Mouse (Mus musculus) kidney, adult 2 months (tissue): ENCODE data around the gene Zdhhc12. TPM values are rescaled to one million over a fixed set of nuclear protein-coding genes. Genes with fewer than 3 reads are reported as not detected.

Experiments used
- DNase-seq: peaks from one replicate; pipeline ENCODE4 v3.0.0; 2021
- H3K27ac ChIP-seq: fragments of 200-500 bp; 2 replicates; pipeline ENCODE4 v1.5.1; 2012; ENCODE audit warnings: low read depth, low read length, control low read depth, inconsistent platforms; ENCODE audit not compliant: insufficient read depth
- H3K27me3 ChIP-seq: fragments of 200-500 bp; replicated peaks from 2 replicates; pipeline ENCODE4 v1.6.1; 2012; ENCODE audit warnings: mild to moderate bottlenecking, moderate library complexity, low read length, inconsistent platforms; ENCODE audit not compliant: control insufficient read depth, insufficient read depth
- H3K36me3 ChIP-seq: fragments of 200-500 bp; 2 replicates; pipeline ENCODE4 v1.6.1; 2012; ENCODE audit warnings: mild to moderate bottlenecking, moderate library complexity, low read length, inconsistent platforms; ENCODE audit not compliant: control insufficient read depth, insufficient read depth
- H3K4me1 ChIP-seq: fragments of 200-500 bp; 2 replicates; pipeline ENCODE4 v1.6.1; 2011; ENCODE audit warnings: low read length; ENCODE audit not compliant: control insufficient read depth, insufficient read depth
- H3K4me3 ChIP-seq: fragments of 200-500 bp; 2 replicates; pipeline ENCODE4 v1.5.1; 2011; ENCODE audit warnings: mild to moderate bottlenecking, low read depth, low read length, control low read depth; ENCODE audit not compliant: insufficient read depth
- CTCF ChIP-seq: fragments of 200-500 bp; conservative IDR thresholded peaks from 2 replicates; pipeline ENCODE4 v1.5.1; 2011; ENCODE audit warnings: low read depth, mild to moderate bottlenecking, control low read depth, low read length, moderate library complexity, mixed read lengths; ENCODE audit not compliant: insufficient read depth, insufficient read length
- POLR2A ChIP-seq: fragments of 200-500 bp; IDR thresholded peaks from one replicate; pipeline ENCODE4 v1.6.1; 2011; ENCODE audit warnings: low read depth, low read length, control low read depth
- WGBS: fragments of 180-500 bp; shearing (Covaris S2); methylation state at CpG from one replicate; pipeline ENCODE4 v1.1.7; 2018; 5-methylcytosine and 5-hydroxymethylcytosine counted together
- polyA plus RNA-seq: library from polyadenylated mRNA; depleted of rRNA; stranded (reverse); fragments of >200 nt; gene quantifications from 2 replicates; pipeline ENCODE4 v1.2.3, GENCODE M21; 2012

The Zdhhc12 gene
- polyA plus RNA-seq, 1 experiment: 49.0 TPM

DNA sequence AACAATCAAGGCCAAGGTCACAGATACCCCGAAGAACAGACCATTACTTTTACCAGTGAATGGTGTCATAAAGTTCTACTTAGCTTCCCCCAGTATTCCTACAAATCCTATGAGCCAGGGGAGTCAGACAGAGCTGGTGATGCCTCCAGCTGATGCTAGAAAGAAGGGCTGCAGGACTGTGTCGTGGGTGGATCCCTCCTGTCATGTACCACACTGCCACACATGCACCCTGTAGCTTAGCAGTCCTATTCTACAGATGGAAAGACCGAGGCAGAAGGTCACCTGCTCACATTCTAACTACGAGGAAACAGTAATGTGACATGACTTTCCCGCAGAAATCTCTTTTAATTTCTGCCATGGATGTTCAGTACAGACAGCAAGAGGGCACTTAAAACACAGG lies 29.3 kb upstream of the Zdhhc12 start:
- Histone ChIP-seq H3K27me3 (no peaks in the 10 kb centered on the region), H3K27ac (no peak overlapping the region), H3K4me3 (no peak overlapping the region), H3K36me3 (no peaks in the 10 kb centered on the region), H3K4me1 (peaks cover 17% of the 10 kb centered on the region; the same call in 1 of the 2 replicates)
- WGBS: 77% methylated on average over 5 of the region's 5 CpGs
- DNase-seq: no peak
- TF ChIP-seq POLR2A (no peak), CTCF (no peak)

DNA sequence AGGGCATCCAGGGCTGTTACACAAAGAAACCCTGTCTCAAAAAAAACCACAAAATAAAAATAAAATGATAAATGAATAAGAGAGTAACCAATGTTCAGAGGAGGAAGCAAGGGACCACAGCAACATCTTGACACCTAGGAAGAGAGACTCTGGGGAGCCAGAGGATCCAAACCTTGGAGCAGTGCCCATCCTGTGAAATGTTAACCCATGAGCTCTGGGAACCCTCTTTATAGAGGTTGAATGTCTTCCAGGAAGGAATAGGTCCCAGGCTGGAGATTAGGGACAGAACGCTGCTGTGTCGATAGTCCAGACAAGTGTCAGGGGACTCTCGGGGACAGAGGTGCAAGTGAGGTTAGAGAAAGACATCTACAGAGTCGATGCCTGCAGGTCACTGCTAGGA lies 26.8 kb upstream of the Zdhhc12 start:
- Histone ChIP-seq H3K27ac (no peak overlapping the region), H3K36me3 (no peaks in the 10 kb centered on the region), H3K4me3 (no peak overlapping the region), H3K27me3 (no peaks in the 10 kb centered on the region), H3K4me1 (peaks cover 17% of the 10 kb centered on the region; the same call in 1 of the 2 replicates)
- peak; percentile 79 for DNase-seq
- TF ChIP-seq POLR2A (no peak), CTCF (no peak)
- WGBS: 47% methylated on average over 4 of the region's 4 CpGs

DNA sequence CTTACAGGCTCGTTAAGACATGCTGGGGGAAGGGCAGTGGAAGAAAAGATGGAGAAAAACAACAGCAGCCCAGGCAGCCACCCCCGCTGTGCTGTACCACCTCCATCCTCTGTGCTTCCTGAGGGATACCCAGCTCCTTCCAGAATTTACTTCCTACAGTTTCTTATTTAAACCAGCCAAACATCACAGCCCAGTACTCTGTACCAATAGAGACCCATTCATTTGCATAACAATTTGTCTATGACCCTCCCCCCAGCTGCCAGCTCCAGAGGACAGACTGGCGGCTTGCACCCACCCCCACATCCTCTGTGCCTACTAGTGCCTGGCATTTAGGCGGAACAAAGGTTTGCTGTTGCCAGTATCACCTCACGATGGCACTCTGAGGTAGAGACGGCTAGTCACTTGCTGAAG lies 26.2 kb upstream of the Zdhhc12 start:
- no peak overlapping the region for H3K27ac ChIP-seq
- TF ChIP-seq CTCF (no peak), POLR2A (no peak)
- 45% methylated on average over 6 of the region's 6 CpGs for WGBS
- H3K27me3 ChIP-seq: no peaks in the 10 kb centered on the region
- peaks cover 12% of the 10 kb centered on the region; the same call in 1 of the 2 replicates for H3K4me1 ChIP-seq
- H3K36me3 ChIP-seq: no peaks in the 10 kb centered on the region
- DNase-seq: no peak
- H3K4me3 ChIP-seq: no peak overlapping the region

DNA sequence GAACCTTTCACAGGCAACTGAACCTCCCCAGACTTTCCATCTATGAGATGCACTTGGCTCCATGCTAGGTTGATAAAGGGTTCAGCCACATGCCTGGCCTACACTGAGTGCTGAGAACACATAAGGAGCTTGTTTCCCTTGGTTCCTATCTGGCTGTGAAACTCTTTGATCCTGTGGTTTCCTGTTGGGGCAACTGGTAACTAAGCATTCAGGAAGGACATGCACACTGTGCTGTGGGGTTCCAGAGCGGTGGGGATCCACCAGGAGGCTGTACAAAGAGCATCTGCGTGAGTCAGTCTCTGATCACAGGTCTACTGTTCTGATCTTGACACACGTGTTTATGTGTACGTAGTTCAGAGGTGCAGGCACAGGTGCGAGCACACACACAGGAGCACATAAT lies 19.1 kb upstream of the Zdhhc12 start:
- H3K36me3 ChIP-seq: no peaks in the 10 kb centered on the region

DNA sequence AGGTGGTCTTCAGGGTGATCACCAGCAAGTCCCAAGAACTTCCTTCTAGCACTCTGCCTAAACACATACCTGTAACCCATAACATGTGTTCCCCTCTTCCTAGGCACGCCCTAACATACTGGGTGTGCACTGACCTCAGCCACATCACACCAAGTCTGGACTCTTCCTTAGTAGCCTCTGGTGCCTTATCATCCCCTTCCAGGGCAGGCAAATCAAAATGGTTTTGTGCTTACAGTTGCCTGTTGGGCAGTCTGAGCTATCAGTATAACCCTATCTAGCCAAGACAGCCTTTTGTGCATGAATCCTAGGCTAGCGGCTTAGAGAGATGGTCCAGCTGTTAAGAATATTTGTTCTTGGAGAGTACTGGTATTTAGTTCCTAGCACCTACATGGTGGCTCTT lies 18.1 kb upstream of the Zdhhc12 start:
- 99% methylated on average over 2 of the region's 2 CpGs for WGBS
- Histone ChIP-seq H3K27me3 (no peaks in the 10 kb centered on the region), H3K4me3 (no peak overlapping the region), H3K36me3 (no peaks in the 10 kb centered on the region), H3K4me1 (no peaks in the 10 kb centered on the region), H3K27ac (no peak overlapping the region)
- TF ChIP-seq POLR2A (no peak), CTCF (no peak)
- no peak for DNase-seq

More for the DNA sequence above, 19.1 kb upstream of the Zdhhc12 start:
- WGBS: 84% methylated on average over 5 of the region's 5 CpGs
- TF ChIP-seq CTCF (no peak), POLR2A (no peak)
- H3K4me1 ChIP-seq: no peaks in the 10 kb centered on the region
- DNase-seq: no peak
- no peak overlapping the region for H3K4me3 ChIP-seq
- H3K27me3 ChIP-seq: no peaks in the 10 kb centered on the region
- H3K27ac ChIP-seq: no peak overlapping the region

DNA sequence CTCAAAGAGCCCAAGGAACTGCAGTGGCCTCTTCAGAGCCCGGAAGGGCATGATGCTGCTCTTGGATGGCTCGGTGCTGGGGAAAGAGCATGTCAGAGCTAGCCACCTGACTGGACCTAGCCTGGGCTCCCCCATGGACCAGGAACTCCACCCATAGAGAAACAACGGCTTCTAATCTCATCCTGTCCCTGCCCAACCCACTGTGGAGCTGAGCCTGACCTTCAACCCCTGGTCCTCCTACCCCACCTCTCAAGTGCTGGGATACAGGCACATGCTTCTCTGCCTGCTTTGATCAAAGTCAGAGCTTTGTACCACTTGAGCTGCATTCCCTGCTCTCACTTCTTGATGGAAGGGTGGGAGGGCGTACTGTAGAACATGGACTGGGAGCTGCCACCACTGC lies 14.8 kb upstream of the Zdhhc12 start:
- no peaks in the 10 kb centered on the region for H3K27me3 ChIP-seq
- no peaks in the 10 kb centered on the region for H3K36me3 ChIP-seq
- no peak overlapping the region for H3K4me3 ChIP-seq
- no peak overlapping the region for H3K27ac ChIP-seq
- TF ChIP-seq POLR2A (no peak), CTCF (no peak)
- H3K4me1 ChIP-seq: no peaks in the 10 kb centered on the region
- WGBS: 88% methylated on average over 4 of the region's 4 CpGs
- DNase-seq: no peak

- 91% methylated on average over 5 of the region's 5 CpGs for WGBS
Measured at GRCm38 (mm10) chr2:30107646-30108045, 14.2 kb upstream of the Zdhhc12 start.

More at GRCm38 (mm10) chr2:30107646-30108045, 14.2 kb upstream of the Zdhhc12 start:
- no peak for DNase-seq
- Histone ChIP-seq H3K36me3 (no peaks in the 10 kb centered on the region), H3K27me3 (no peaks in the 10 kb centered on the region), H3K4me3 (no peak overlapping the region), H3K4me1 (no peaks in the 10 kb centered on the region), H3K27ac (no peak overlapping the region)
- TF ChIP-seq POLR2A (no peak), CTCF (no peak)
